Mouse (Mus musculus): ENCODE measurements around the gene Acr. TPM values are rescaled to one million over a fixed set of nuclear protein-coding genes. Genes with fewer than 3 reads are reported as not detected.

Acr gene
- polyA plus RNA-seq (2016; fragmentation: Nextera tagmentation; extraction: Ambion mirVana): 0.18 TPM in 1 of 2 replicates, not detected in the other

GRCm38 (mm10) chr15:89568114-89568513, at the start of gene Acr:
Acr (plus strand) TSS chr15:89568326.
- no peaks in the 10 kb centered on the region for H3K36me3 ChIP-seq (replicated peaks)
- no peak for DNase-seq (ENCODE audit: low spot score)
- no peaks in the 10 kb centered on the region for H3K27me3 ChIP-seq (replicated peaks; ENCODE audit: low read depth, poor library complexity, severe bottlenecking)
- H3K27ac ChIP-seq (replicated peaks): no peak within 1 kb of the TSS
- no peak within 1 kb of the TSS for H3K4me3 ChIP-seq
- no peaks in the 10 kb centered on the region for H3K9me3 ChIP-seq
- no peaks in the 10 kb centered on the region for H3K4me1 ChIP-seq
- 80% methylated on average over 6 of the region's 6 CpGs for WGBS

GRCm38 (mm10) chr15:89521951-89522350, 46.2 kb upstream of the Acr start:
- H3K4me1 ChIP-seq: peaks cover 14% of the 10 kb centered on the region
- H3K9me3 ChIP-seq: no peaks in the 10 kb centered on the region
- DNase-seq (ENCODE audit: low spot score): no peak
- H3K36me3 ChIP-seq (replicated peaks): peaks cover 11% of the 10 kb centered on the region; the same call in 1 of the 2 replicates
- H3K4me3 ChIP-seq: no peak overlapping the region
- no peak overlapping the region for H3K27ac ChIP-seq (replicated peaks)
- H3K27me3 ChIP-seq (replicated peaks; ENCODE audit: low read depth, poor library complexity, severe bottlenecking): peaks cover 49% of the 10 kb centered on the region
- WGBS: 75% methylated on average over 7 of the region's 7 CpGs

GRCm38 (mm10) chr15:89522566-89523282, 45.4 kb upstream of the Acr start:
- 86% methylated on average over 10 of the region's 10 CpGs for WGBS
- DNase-seq (ENCODE audit: low spot score): no peak
- H3K27me3 ChIP-seq (replicated peaks; ENCODE audit: low read depth, poor library complexity, severe bottlenecking): peaks cover 49% of the 10 kb centered on the region
- H3K27ac ChIP-seq (replicated peaks): no peak overlapping the region
- no peaks in the 10 kb centered on the region for H3K9me3 ChIP-seq
- peak overlapping the region; percentile 74 for H3K4me3 ChIP-seq
- peaks cover 14% of the 10 kb centered on the region for H3K4me1 ChIP-seq
- peaks cover 11% of the 10 kb centered on the region; the same call in 1 of the 2 replicates for H3K36me3 ChIP-seq (replicated peaks)

- WGBS: 15% methylated on average over 44 of the region's 47 CpGs
- DNase-seq (ENCODE audit: low spot score): peak; percentile 39
- Histone ChIP-seq H3K9me3 (no peaks in the 10 kb centered on the region), H3K4me3 (peak overlapping the region; percentile 74), H3K36me3 (replicated peaks) (peaks cover 11% of the 10 kb centered on the region; the same call in 1 of the 2 replicates), H3K27me3 (replicated peaks; ENCODE audit: low read depth, poor library complexity, severe bottlenecking) (peaks cover 49% of the 10 kb centered on the region), H3K4me1 (peaks cover 14% of the 10 kb centered on the region), H3K27ac (replicated peaks) (no peak overlapping the region)
Observed at GRCm38 (mm10) chr15:89523283-89523832, 44.8 kb upstream of the Acr start.

- H3K27ac ChIP-seq (replicated peaks): peak overlapping the region; percentile 65
Observed at GRCm38 (mm10) chr15:89524001-89524571, 44.0 kb upstream of the Acr start.

GRCm38 (mm10) chr15:89524611-89525415, 43.3 kb upstream of the Acr start:
- Histone ChIP-seq H3K36me3 (replicated peaks) (peaks cover 11% of the 10 kb centered on the region; the same call in 1 of the 2 replicates), H3K27ac (replicated peaks) (no peak overlapping the region), H3K4me3 (peak overlapping the region; percentile 74), H3K4me1 (peaks cover 14% of the 10 kb centered on the region), H3K9me3 (no peaks in the 10 kb centered on the region), H3K27me3 (replicated peaks; ENCODE audit: low read depth, poor library complexity, severe bottlenecking) (peaks cover 49% of the 10 kb centered on the region)
- WGBS: 73% methylated on average over 8 of the region's 8 CpGs
- no peak for DNase-seq (ENCODE audit: low spot score)

More at GRCm38 (mm10) chr15:89524001-89524571, 44.0 kb upstream of the Acr start:
- H3K27me3 ChIP-seq (replicated peaks; ENCODE audit: low read depth, poor library complexity, severe bottlenecking): peaks cover 49% of the 10 kb centered on the region
- H3K9me3 ChIP-seq: no peaks in the 10 kb centered on the region
- peak overlapping the region; percentile 74 for H3K4me3 ChIP-seq
- H3K4me1 ChIP-seq: peaks cover 14% of the 10 kb centered on the region
- peaks cover 11% of the 10 kb centered on the region; the same call in 1 of the 2 replicates for H3K36me3 ChIP-seq (replicated peaks)
- peak; percentile 57 for DNase-seq (ENCODE audit: low spot score)
- WGBS: 6% methylated on average over 51 of the region's 52 CpGs

- peaks cover 49% of the 10 kb centered on the region for H3K27me3 ChIP-seq (replicated peaks; ENCODE audit: low read depth, poor library complexity, severe bottlenecking)
- H3K4me1 ChIP-seq: peaks cover 14% of the 10 kb centered on the region
- H3K27ac ChIP-seq (replicated peaks): no peak overlapping the region
- DNase-seq (ENCODE audit: low spot score): no peak
- 92% methylated on average over 8 of the region's 8 CpGs for WGBS
- H3K9me3 ChIP-seq: no peaks in the 10 kb centered on the region
- H3K36me3 ChIP-seq (replicated peaks): peaks cover 11% of the 10 kb centered on the region; the same call in 1 of the 2 replicates
- no peak overlapping the region for H3K4me3 ChIP-seq
Observed at GRCm38 (mm10) chr15:89525464-89525863, 42.7 kb upstream of the Acr start.

- no peak overlapping the region for H3K27ac ChIP-seq (replicated peaks)
- H3K27me3 ChIP-seq (replicated peaks; ENCODE audit: low read depth, poor library complexity, severe bottlenecking): peaks cover 52% of the 10 kb centered on the region
- no peaks in the 10 kb centered on the region for H3K9me3 ChIP-seq
- H3K4me1 ChIP-seq: peaks cover 14% of the 10 kb centered on the region
- no peak overlapping the region for H3K4me3 ChIP-seq
- 83% methylated on average over 7 of the region's 7 CpGs for WGBS
- no peak for DNase-seq (ENCODE audit: low spot score)
- H3K36me3 ChIP-seq (replicated peaks): peaks cover 11% of the 10 kb centered on the region; the same call in 1 of the 2 replicates
Observed at GRCm38 (mm10) chr15:89525896-89526295, 42.2 kb upstream of the Acr start.

- 92% methylated on average over 19 of the region's 19 CpGs for WGBS
- Histone ChIP-seq H3K4me1 (peaks cover 15% of the 10 kb centered on the region), H3K27ac (replicated peaks) (no peak overlapping the region), H3K9me3 (no peaks in the 10 kb centered on the region), H3K36me3 (replicated peaks) (peaks cover 11% of the 10 kb centered on the region; the same call in 1 of the 2 replicates), H3K4me3 (no peak overlapping the region), H3K27me3 (replicated peaks; ENCODE audit: low read depth, poor library complexity, severe bottlenecking) (peaks cover 51% of the 10 kb centered on the region)
- DNase-seq (ENCODE audit: low spot score): no peak
Observed at GRCm38 (mm10) chr15:89526776-89527325, 41.3 kb upstream of the Acr start.

GRCm38 (mm10) chr15:89527466-89527865, 40.7 kb upstream of the Acr start:
- Histone ChIP-seq H3K4me1 (peaks cover 21% of the 10 kb centered on the region), H3K27ac (replicated peaks) (no peak overlapping the region), H3K27me3 (replicated peaks; ENCODE audit: low read depth, poor library complexity, severe bottlenecking) (peaks cover 47% of the 10 kb centered on the region), H3K36me3 (replicated peaks) (peaks cover 11% of the 10 kb centered on the region; the same call in 1 of the 2 replicates), H3K4me3 (no peak overlapping the region), H3K9me3 (no peaks in the 10 kb centered on the region)
- DNase-seq (ENCODE audit: low spot score): no peak
- 84% methylated on average over 7 of the region's 7 CpGs for WGBS

- Histone ChIP-seq H3K36me3 (replicated peaks) (peaks cover 11% of the 10 kb centered on the region; the same call in 1 of the 2 replicates), H3K27me3 (replicated peaks; ENCODE audit: low read depth, poor library complexity, severe bottlenecking) (peaks cover 47% of the 10 kb centered on the region), H3K4me3 (no peak overlapping the region), H3K9me3 (no peaks in the 10 kb centered on the region), H3K27ac (replicated peaks) (no peak overlapping the region), H3K4me1 (peaks cover 27% of the 10 kb centered on the region)
- DNase-seq (ENCODE audit: low spot score): no peak
- 87% methylated on average over 18 of the region's 18 CpGs for WGBS
Observed at GRCm38 (mm10) chr15:89528201-89528850, 39.8 kb upstream of the Acr start.

All from embryonic facial prominence, embryonic 10.5 days (tissue).